Mouse (Mus musculus): ENCODE data around the gene Fmnl2. TPM values are rescaled to one million over a fixed set of nuclear protein-coding genes. Genes with fewer than 3 reads are reported as not detected.

Gene Fmnl2
- polyA plus RNA-seq, 2 experiments = 12.6 to 27.2 TPM

DNA sequence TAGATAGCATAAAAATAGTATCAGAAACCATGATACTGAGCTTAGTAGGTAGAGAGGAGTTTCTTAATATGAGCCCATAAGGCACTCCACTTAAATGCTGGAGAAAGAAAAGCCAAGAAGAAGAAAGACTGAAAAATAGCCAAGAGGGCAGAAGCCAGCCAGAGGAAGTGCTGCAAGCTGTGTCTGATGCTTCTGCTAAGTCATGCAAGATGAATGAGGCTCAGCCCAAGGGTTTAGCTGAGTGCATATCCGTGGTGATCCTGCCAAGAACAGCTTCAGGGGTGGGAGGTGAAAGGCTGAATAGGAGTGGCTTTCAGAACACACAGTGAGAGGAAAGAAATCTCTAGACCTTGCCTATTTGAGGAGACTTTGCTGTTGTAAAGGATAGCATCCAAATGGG is 212.9 kb downstream of the Fmnl2 start:
- WGBS = 26% methylated on average over 1 of the region's 1 CpGs
- Histone ChIP-seq H3K27me3 (ENCODE audit: control insufficient read depth, insufficient read depth, low read length) (no peaks in the 10 kb centered on the region), H3K4me3 (replicated peaks; ENCODE audit: low read length) (no peak overlapping the region), H3K27ac (replicated peaks; ENCODE audit: low read depth, low read length) (no peak overlapping the region), H3K4me1 (ENCODE audit: control insufficient read depth, insufficient read depth, low read length) (no peaks in the 10 kb centered on the region), H3K9me3 (ENCODE audit: control insufficient read depth, low read length) (no peaks in the 10 kb centered on the region), H3K36me3 (ENCODE audit: control insufficient read depth, insufficient read depth, low read length) (peaks cover 5% of the 10 kb centered on the region; the same call in 1 of the 2 replicates), H3K9ac (ENCODE audit: low read depth, low read length, severe bottlenecking) (no peak overlapping the region), H3K4me2 (replicated peaks; ENCODE audit: low read depth, low read length, severe bottlenecking) (no peak overlapping the region)
- DNase-seq (ENCODE audit: low spot score) (peak; percentile 23), ATAC-seq (ENCODE audit: low FRiP score, low read depth) (no peak)
- TF ChIP-seq POLR2A (IDR thresholded peaks at IDR 0.05; ENCODE audit: borderline replicate concordance, extremely low read depth, insufficient read depth, insufficient read length) = no peak

- no peak overlapping the region for H3K27ac ChIP-seq (replicated peaks; ENCODE audit: low read depth, low read length)
- H3K4me3 ChIP-seq (replicated peaks; ENCODE audit: low read length) = no peak overlapping the region
- no peak overlapping the region for H3K4me2 ChIP-seq (replicated peaks; ENCODE audit: low read depth, low read length, severe bottlenecking)
- ATAC-seq (ENCODE audit: low FRiP score, low read depth) (no peak), DNase-seq (ENCODE audit: low spot score) (no peak)
- 60% methylated on average over 2 of the region's 2 CpGs for WGBS
- no peak for TF ChIP-seq POLR2A (IDR thresholded peaks at IDR 0.05; ENCODE audit: borderline replicate concordance, extremely low read depth, insufficient read depth, insufficient read length)
- peaks cover 3% of the 10 kb centered on the region; the same call in 1 of the 2 replicates for H3K36me3 ChIP-seq (ENCODE audit: control insufficient read depth, insufficient read depth, low read length)
- H3K27me3 ChIP-seq (ENCODE audit: control insufficient read depth, insufficient read depth, low read length) = no peaks in the 10 kb centered on the region
- H3K4me1 ChIP-seq (ENCODE audit: control insufficient read depth, insufficient read depth, low read length) = peaks cover 6% of the 10 kb centered on the region; the same call in 1 of the 2 replicates
- H3K9me3 ChIP-seq (ENCODE audit: control insufficient read depth, low read length) = no peaks in the 10 kb centered on the region
- no peak overlapping the region for H3K9ac ChIP-seq (ENCODE audit: low read depth, low read length, severe bottlenecking)
These were observed 222.1 kb downstream of the Fmnl2 start for GRCm38 (mm10) chr2:53079693-53080286.

GRCm38 (mm10) chr2:53082045-53082444 is 224.4 kb downstream of the Fmnl2 start:
- Histone ChIP-seq H3K4me2 (replicated peaks; ENCODE audit: low read depth, low read length, severe bottlenecking) (no peak overlapping the region), H3K27me3 (ENCODE audit: control insufficient read depth, insufficient read depth, low read length) (no peaks in the 10 kb centered on the region), H3K9me3 (ENCODE audit: control insufficient read depth, low read length) (no peaks in the 10 kb centered on the region), H3K36me3 (ENCODE audit: control insufficient read depth, insufficient read depth, low read length) (0 out of 2 replicates have a peak, but pooled peaks cover 3% of the 10 kb centered on the region), H3K27ac (replicated peaks; ENCODE audit: low read depth, low read length) (no peak overlapping the region), H3K4me1 (ENCODE audit: control insufficient read depth, insufficient read depth, low read length) (peaks cover 6% of the 10 kb centered on the region; the same call in 1 of the 2 replicates), H3K4me3 (replicated peaks; ENCODE audit: low read length) (no peak overlapping the region), H3K9ac (ENCODE audit: low read depth, low read length, severe bottlenecking) (no peak overlapping the region)
- DNase-seq (ENCODE audit: low spot score) (no peak), ATAC-seq (ENCODE audit: low FRiP score, low read depth) (no peak)
- TF ChIP-seq POLR2A (IDR thresholded peaks at IDR 0.05; ENCODE audit: borderline replicate concordance, extremely low read depth, insufficient read depth, insufficient read length) = no peak
- WGBS = 77% methylated on average over 4 of the region's 4 CpGs

DNA sequence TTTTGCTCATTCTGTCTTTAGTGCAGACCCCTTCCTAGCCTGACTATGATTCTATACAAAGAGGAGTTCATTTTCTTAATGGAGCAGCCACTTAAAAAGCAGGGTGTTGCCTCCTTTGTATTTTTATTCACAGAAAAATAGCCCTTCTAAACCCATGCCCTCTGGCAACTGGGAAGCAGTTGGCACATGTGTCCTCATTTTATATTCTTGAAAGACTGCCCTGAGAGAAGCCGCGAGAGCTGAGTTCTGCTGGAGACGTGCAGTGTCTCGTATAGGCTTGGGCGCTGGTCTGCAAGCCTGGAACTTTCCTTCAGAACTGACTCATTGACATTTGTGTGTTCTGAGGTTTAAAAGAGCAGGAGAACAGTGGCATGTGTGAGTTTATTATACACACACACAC is 224.8 kb downstream of the Fmnl2 start:
- H3K9ac ChIP-seq (ENCODE audit: low read depth, low read length, severe bottlenecking) = no peak overlapping the region
- 0 out of 2 replicates have a peak, but pooled peaks cover 3% of the 10 kb centered on the region for H3K36me3 ChIP-seq (ENCODE audit: control insufficient read depth, insufficient read depth, low read length)
- no peak for TF ChIP-seq POLR2A (IDR thresholded peaks at IDR 0.05; ENCODE audit: borderline replicate concordance, extremely low read depth, insufficient read depth, insufficient read length)
- H3K4me2 ChIP-seq (replicated peaks; ENCODE audit: low read depth, low read length, severe bottlenecking) = no peak overlapping the region
- no peaks in the 10 kb centered on the region for H3K9me3 ChIP-seq (ENCODE audit: control insufficient read depth, low read length)
- no peak overlapping the region for H3K4me3 ChIP-seq (replicated peaks; ENCODE audit: low read length)
- H3K27ac ChIP-seq (replicated peaks; ENCODE audit: low read depth, low read length) = no peak overlapping the region
- DNase-seq (ENCODE audit: low spot score) (no peak), ATAC-seq (ENCODE audit: low FRiP score, low read depth) (no peak)
- 62% methylated on average over 5 of the region's 5 CpGs for WGBS
- H3K27me3 ChIP-seq (ENCODE audit: control insufficient read depth, insufficient read depth, low read length) = no peaks in the 10 kb centered on the region
- peaks cover 6% of the 10 kb centered on the region; the same call in 1 of the 2 replicates for H3K4me1 ChIP-seq (ENCODE audit: control insufficient read depth, insufficient read depth, low read length)

GRCm38 (mm10) chr2:53083241-53083640 is 225.6 kb downstream of the Fmnl2 start:
- no peak for TF ChIP-seq POLR2A (IDR thresholded peaks at IDR 0.05; ENCODE audit: borderline replicate concordance, extremely low read depth, insufficient read depth, insufficient read length)
- WGBS = 45% methylated on average over 1 of the region's 1 CpGs
- Histone ChIP-seq H3K4me3 (replicated peaks; ENCODE audit: low read length) (no peak overlapping the region), H3K9me3 (ENCODE audit: control insufficient read depth, low read length) (no peaks in the 10 kb centered on the region), H3K4me1 (ENCODE audit: control insufficient read depth, insufficient read depth, low read length) (peaks cover 6% of the 10 kb centered on the region; the same call in 1 of the 2 replicates), H3K36me3 (ENCODE audit: control insufficient read depth, insufficient read depth, low read length) (0 out of 2 replicates have a peak, but pooled peaks cover 3% of the 10 kb centered on the region), H3K27me3 (ENCODE audit: control insufficient read depth, insufficient read depth, low read length) (no peaks in the 10 kb centered on the region), H3K4me2 (replicated peaks; ENCODE audit: low read depth, low read length, severe bottlenecking) (no peak overlapping the region), H3K9ac (ENCODE audit: low read depth, low read length, severe bottlenecking) (no peak overlapping the region), H3K27ac (replicated peaks; ENCODE audit: low read depth, low read length) (no peak overlapping the region)
- DNase-seq (ENCODE audit: low spot score) (no peak), ATAC-seq (ENCODE audit: low FRiP score, low read depth) (no peak)

All from limb, embryonic 14.5 days (tissue).